In the genomic region with DNA sequence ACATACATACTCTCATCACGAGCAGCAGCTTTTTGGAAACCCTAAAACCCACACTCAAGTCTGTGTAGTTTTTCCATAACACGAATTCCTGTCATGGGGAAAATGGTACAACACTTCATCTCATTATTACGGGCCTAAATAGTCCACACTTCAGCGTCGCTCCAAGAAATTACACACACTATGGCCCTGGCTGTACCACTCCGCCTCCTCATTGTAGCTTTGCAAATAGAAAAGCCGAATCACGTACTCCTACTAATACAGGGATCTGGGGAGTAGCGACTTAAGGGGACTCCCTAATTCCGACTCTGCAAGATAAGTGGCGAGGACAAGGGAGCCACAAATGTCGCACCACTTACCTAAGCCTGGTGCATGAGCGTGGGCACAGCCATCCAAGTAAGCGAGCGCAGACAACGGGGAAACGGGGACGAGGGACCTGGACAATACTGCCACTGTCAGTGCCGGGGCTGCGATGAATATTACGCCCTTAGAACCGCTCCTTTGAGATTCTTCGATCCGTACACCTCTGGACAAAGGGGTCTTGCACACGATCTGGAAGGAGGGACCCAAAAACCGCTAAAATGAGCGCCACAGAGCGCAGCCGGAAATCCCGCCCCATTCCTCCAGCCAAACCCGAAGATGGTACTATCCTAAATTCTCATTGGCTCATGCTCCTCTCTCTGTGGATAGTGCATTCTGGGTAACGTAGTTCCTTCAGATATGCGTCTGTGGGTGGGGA, we compare ENCODE assay signal across 8 mouse cellular contexts. TPM values are rescaled to one million over a fixed set of nuclear protein-coding genes. Genes with fewer than 3 reads are reported as not detected.
A peak's percentile ranks its signal among the peaks of the same experiment; 100 is the strongest.
DNase-seq lines count a peak whose midpoint lies in the region; ATAC-seq lines count a peak whose summit lies in the region.

A gene (minus strand): TSS at position 609 of the 736 bp plus-strand sequence.

- no peaks in the 10 kb centered on the region for H3K9me3 ChIP-seq in embryonic facial prominence, embryonic 11.5 days (replicated peaks; ENCODE audit: control insufficient read depth, low read length)
- no peaks in the 10 kb centered on the region for H3K9me3 ChIP-seq in intestine, embryonic 15.5 days
- H3K9me3 ChIP-seq in megakaryocyte, embryonic 14.5 days = no peaks in the 10 kb centered on the region

- WGBS in embryonic facial prominence, embryonic 11.5 days = 2% methylated on average over 33 of the region's 33 CpGs
- WGBS in intestine, embryonic 15.5 days = 2% methylated on average over 33 of the region's 33 CpGs

- H3K27ac ChIP-seq in embryonic facial prominence, embryonic 11.5 days (replicated peaks; ENCODE audit: low read depth, low read length) = no peak within 1 kb of the TSS
- H3K27ac ChIP-seq in intestine, embryonic 15.5 days = no peak within 1 kb of the TSS

- H3K4me1 ChIP-seq in embryonic facial prominence, embryonic 11.5 days (ENCODE audit: control insufficient read depth, insufficient read depth, low read length) = no peaks in the 10 kb centered on the region
- H3K4me1 ChIP-seq in intestine, embryonic 15.5 days (replicated peaks) = 0 out of 2 replicates have a peak, but pooled peaks cover 2% of the 10 kb centered on the region
- peaks cover 20% of the 10 kb centered on the region for H3K4me1 ChIP-seq in megakaryocyte, embryonic 14.5 days

- peaks cover 8% of the 10 kb centered on the region for H3K36me3 ChIP-seq in embryonic facial prominence, embryonic 11.5 days (replicated peaks; ENCODE audit: control insufficient read depth, insufficient read depth, low read depth, low read length)
- peaks cover 9% of the 10 kb centered on the region; the same call in 1 of the 2 replicates for H3K36me3 ChIP-seq in intestine, embryonic 15.5 days
- H3K36me3 ChIP-seq in megakaryocyte, embryonic 14.5 days (replicated peaks; ENCODE audit: low read length) = peaks cover 27% of the 10 kb centered on the region

- peak within 1 kb of the TSS; percentile 77 for H3K9ac ChIP-seq in embryonic facial prominence, embryonic 11.5 days (replicated peaks; ENCODE audit: low read length)
- H3K9ac ChIP-seq in intestine, embryonic 15.5 days = peak within 1 kb of the TSS; percentile 64

- peak; percentile 62 to 80 for DNase-seq in adrenal gland, postnatal 36 days
- DNase-seq in embryonic facial prominence, embryonic 11.5 days (ENCODE audit: low spot score) = peak; percentile 94
- DNase-seq in gonadal fat pad, adult 2 months (ENCODE audit: low read depth) = peak; percentile 16
- peak; percentile 76 to 82 for DNase-seq in left cerebral cortex, postnatal 10 days (ENCODE audit: extremely low spot score in 1 of 2, low spot score in 2 of 2)
- peak; percentile 87 to 90 for DNase-seq in right cerebral cortex, postnatal 10 days (ENCODE audit: low spot score in 2 of 2)
- DNase-seq in urinary bladder, postnatal 4 days (ENCODE audit: low spot score in 2 of 2) = peak; percentile 36 to 64

- ATAC-seq in embryonic facial prominence, embryonic 11.5 days (replicated peaks; ENCODE audit: insufficient number of reproducible peaks, low FRiP score, low TSS enrichment, low read depth) = peak; percentile 98
- ATAC-seq in intestine, embryonic 15.5 days = peak; percentile 100

- H3K27me3 ChIP-seq in embryonic facial prominence, embryonic 11.5 days (ENCODE audit: control insufficient read depth, insufficient read depth, low read length) = no peaks in the 10 kb centered on the region
- H3K27me3 ChIP-seq in intestine, embryonic 15.5 days (replicated peaks) = no peaks in the 10 kb centered on the region
- no peaks in the 10 kb centered on the region for H3K27me3 ChIP-seq in megakaryocyte, embryonic 14.5 days (replicated peaks)

- intact Hi-C loops in left cerebral cortex, postnatal 10 days (cut with DNase I) = no loop called here

- H3K4me3 ChIP-seq in embryonic facial prominence, embryonic 11.5 days (ENCODE audit: low read depth, low read length) = peak within 1 kb of the TSS; percentile 54
- H3K4me3 ChIP-seq in intestine, embryonic 15.5 days (replicated peaks) = peak within 1 kb of the TSS; percentile 63
- H3K4me3 ChIP-seq in megakaryocyte, embryonic 14.5 days (replicated peaks) = peak within 1 kb of the TSS; percentile 94

- H3K4me2 ChIP-seq in embryonic facial prominence, embryonic 11.5 days (ENCODE audit: low read depth, low read length) = peak within 1 kb of the TSS; percentile 56
- peak within 1 kb of the TSS; percentile 54 for H3K4me2 ChIP-seq in intestine, embryonic 15.5 days (replicated peaks)

RNA-seq across cellular contexts. Expression of the gene that starts here (rescaled TPM):
- total RNA-seq in adrenal gland, postnatal 36 days (2021) = 1 to 10 TPM; 2.5 to 3.0 TPM
- polyA plus RNA-seq in embryonic facial prominence, embryonic 11.5 days (2014; fragmentation: Nextera tagmentation; extraction: Ambion mirVana) = 46.8 and 53.0 TPM in 2 replicates
- polyA plus RNA-seq in gonadal fat pad, adult 2 months (2012; rRNA removed) = 0.54 and 0.60 TPM in 2 replicates
- polyA plus RNA-seq in intestine, embryonic 15.5 days (2015; fragmentation: Nextera tagmentation; extraction: Ambion mirVana) = 7.0 and 8.2 TPM in 2 replicates
- 10 to 100 TPM; 16.9 to 17.2 TPM for total RNA-seq in left cerebral cortex, postnatal 10 days (2021)
- polyA plus RNA-seq in megakaryocyte, embryonic 14.5 days (2012; ENCODE audit: insufficient read depth, low replicate concordance) = not detected in 2 replicates

Comparison
In these comparisons a context has a peak if more than half of its experiments do, and no peak if none do; other contexts are left out.
1. RNA of the gene that starts here (total RNA-seq): 16.9 to 17.2 TPM in left cerebral cortex, postnatal 10 days; 2.5 to 3.0 TPM in adrenal gland, postnatal 36 days; every median in the first group is over 4 times any median in the second.
2. Peak in DNase-seq in gonadal fat pad, adult 2 months; RNA of the gene not detected or under 1 TPM.
3. DNase-seq: peak in every context shown above with its lines; median percentile 94 in embryonic facial prominence, embryonic 11.5 days; 88 in right cerebral cortex, postnatal 10 days; 79 in left cerebral cortex, postnatal 10 days; 71 in adrenal gland, postnatal 36 days; 50 in urinary bladder, postnatal 4 days; 16 in gonadal fat pad, adult 2 months.
4. Peak in every context shown above with its lines, with median percentiles within 50 percentile points of each other: H3K4me3 ChIP-seq.